Mouse (Mus musculus) G1E (cell line): ENCODE data around the gene Fam83c.

Experiments
- CTCF ChIP-seq: IDR thresholded peaks from 2 replicates; pipeline ENCODE4 v1.5.1; 2012; ENCODE audit warnings: low read depth, low read length, inconsistent platforms, mixed read lengths
- GATA2 ChIP-seq: IDR thresholded peaks from 2 replicates; pipeline ENCODE4 v1.6.1; 2012; ENCODE audit warnings: low read depth, low read length, inconsistent platforms, borderline replicate concordance
- POLR2AphosphoS5 ChIP-seq: IDR thresholded peaks from 2 replicates; pipeline ENCODE4 v1.6.1; 2012; ENCODE audit warnings: low read depth, low read length, inconsistent platforms; ENCODE audit not compliant: insufficient replicate concordance

DNA sequence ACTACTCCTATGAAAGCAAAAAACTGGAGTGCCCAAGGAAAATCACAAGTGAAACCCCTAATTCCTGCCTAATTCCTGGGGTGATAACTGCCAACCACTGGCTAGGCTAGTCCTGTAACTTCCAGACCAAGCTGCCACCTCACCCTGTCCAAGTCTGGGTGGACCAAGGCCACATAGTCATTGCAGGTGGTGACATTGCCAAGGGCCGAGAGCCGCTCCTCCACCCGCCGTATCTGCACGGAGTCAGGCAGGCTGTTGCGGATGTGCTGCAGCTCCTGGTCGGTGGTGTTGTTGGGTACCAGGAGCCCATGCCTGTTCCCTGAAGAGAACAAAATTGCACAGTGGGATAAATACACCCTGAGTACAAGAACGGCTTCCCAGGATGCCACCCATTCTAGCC is 10.9 kb downstream of the Fam83c start:
- TF ChIP-seq CTCF (no peak), POLR2AphosphoS5 (no peak), GATA2 (no peak)
